In the genomic region with DNA sequence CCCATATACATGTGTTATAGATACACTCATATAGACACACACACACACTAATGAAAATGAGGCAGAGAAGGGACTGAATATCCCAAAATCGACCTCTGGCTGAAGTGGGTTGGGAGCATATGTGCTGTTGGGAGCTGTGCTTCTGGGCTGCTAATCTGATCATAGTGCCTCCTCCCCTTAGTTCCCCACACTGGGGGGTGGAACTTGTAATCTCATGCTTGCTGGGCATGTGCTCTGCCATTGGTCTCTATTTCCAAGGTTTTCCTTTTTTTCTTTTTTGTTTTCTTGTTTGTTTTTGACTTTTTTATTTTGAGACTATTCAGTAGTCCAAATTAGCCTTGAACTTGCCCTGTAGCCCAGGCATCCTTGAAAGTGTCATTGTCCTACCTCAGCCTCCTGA, we compare ENCODE assay signal across 22 mouse cellular contexts. TPM values are rescaled to one million over a fixed set of nuclear protein-coding genes. Genes with fewer than 3 reads are reported as not detected.
DNase-seq lines count a peak whose midpoint lies in the region; ATAC-seq and TF ChIP-seq lines count a peak whose summit lies in the region.
"Had no signal": no experiment of that assay in that cellular context is flagged by ENCODE, and none has a peak within 500 bp of the region (broad histone marks: within the 10 kb centered on the region; RNA-seq: fewer than 3 reads in every experiment).

No protein-coding gene starts in this region.

- H3K79me2 ChIP-seq in MEL (ENCODE audit: control insufficient read depth, insufficient read depth, low read length, poor library complexity): peaks cover under 1% of the 10 kb centered on the region

- no peak for TF ChIP-seq RAD21 in MEL (IDR thresholded peaks at IDR 0.05; ENCODE audit: low read depth, low read length)

- H3K4me2 ChIP-seq in liver, embryonic 11.5 days: no peak overlapping the region; the same call in 1 of the 2 replicates
- no peak overlapping the region for H3K4me2 ChIP-seq in liver, embryonic 14.5 days (ENCODE audit: low read depth)
- H3K4me2 ChIP-seq in stomach, embryonic 16.5 days (ENCODE audit: low read depth, low read length): no peak overlapping the region
- H3K4me2 ChIP-seq: embryonic facial prominence, embryonic 15.5 days; forebrain, embryonic 12.5 days; heart, embryonic 12.5 days; hindbrain, embryonic 15.5 days had no signal

- H3K4me1 ChIP-seq in liver, embryonic 11.5 days (replicated peaks; ENCODE audit: control insufficient read depth, insufficient read depth, low read length): peaks cover 6% of the 10 kb centered on the region
- peaks cover 17 to 20% of the 10 kb centered on the region in 2 experiments for H3K4me1 ChIP-seq in MEL (ENCODE audit: control insufficient read depth in 1 of 2, insufficient read depth in 2 of 2, low read length in 2 of 2)
- H3K4me1 ChIP-seq in liver, embryonic 14.5 days (replicated peaks; ENCODE audit: control insufficient read depth in 2 of 2, insufficient read depth in 2 of 2, low read length in 1 of 2): peaks cover 2 to 10% of the 10 kb centered on the region in 2 experiments; a peak in 3 of 4 replicates
- H3K4me1 ChIP-seq in stomach, embryonic 16.5 days (ENCODE audit: control insufficient read depth, insufficient read depth, low read length): peaks cover 6% of the 10 kb centered on the region
- H3K4me1 ChIP-seq: embryonic facial prominence, embryonic 15.5 days; forebrain, embryonic 12.5 days; heart, embryonic 12.5 days; hindbrain, embryonic 15.5 days had no signal

- 36% methylated on average over 1 of the region's 1 CpGs for WGBS in liver, embryonic 11.5 days
- 14% methylated on average over 1 of the region's 1 CpGs for WGBS in liver, embryonic 14.5 days (ENCODE audit: insufficient replicate concordance)
- 36% methylated on average over 1 of the region's 1 CpGs for WGBS in stomach, embryonic 16.5 days

- no peak for TF ChIP-seq POLR2A in MEL (IDR thresholded peaks at IDR 0.05; ENCODE audit: control insufficient read depth in 1 of 2, insufficient read depth in 1 of 2, low read depth in 1 of 2, low read length in 2 of 2, poor library complexity in 1 of 2)

- no peaks in the 10 kb centered on the region for H3K9me3 ChIP-seq in liver, embryonic 11.5 days (ENCODE audit: control insufficient read depth, low read length)
- H3K9me3 ChIP-seq in MEL (replicated peaks; ENCODE audit: insufficient read depth, low read length): no peaks in the 10 kb centered on the region
- H3K9me3 ChIP-seq in liver, embryonic 14.5 days (ENCODE audit: control insufficient read depth, low read length): no peaks in the 10 kb centered on the region
- no peaks in the 10 kb centered on the region for H3K9me3 ChIP-seq in stomach, embryonic 16.5 days (replicated peaks; ENCODE audit: control insufficient read depth, low read length)
- H3K9me3 ChIP-seq: embryonic facial prominence, embryonic 15.5 days; forebrain, embryonic 12.5 days; G1E; heart, embryonic 12.5 days; hindbrain, embryonic 15.5 days had no signal

- no peak overlapping the region for H3K4me3 ChIP-seq in liver, embryonic 11.5 days (ENCODE audit: low read depth, low read length)
- peak overlapping the region in 1 of 2 experiments; percentile 7; a peak in 1 of 4 replicates for H3K4me3 ChIP-seq in MEL (ENCODE audit: control insufficient read depth in 1 of 2, insufficient read depth in 1 of 2, low read depth in 2 of 2, low read length in 2 of 2)
- H3K4me3 ChIP-seq in liver, embryonic 14.5 days (ENCODE audit: insufficient read depth in 1 of 2, low read depth in 2 of 2, low read length in 2 of 2): no peak overlapping the region
- no peak overlapping the region for H3K4me3 ChIP-seq in stomach, embryonic 16.5 days (replicated peaks; ENCODE audit: low read length)
- H3K4me3 ChIP-seq: embryonic facial prominence, embryonic 15.5 days; forebrain, embryonic 12.5 days; heart, embryonic 12.5 days; hindbrain, embryonic 15.5 days had no signal

- no peak for TF ChIP-seq CTCF in MEL (IDR thresholded peaks at IDR 0.05 in 2 of 3, conservative IDR thresholded peaks at IDR 0.05 in 1 of 3; ENCODE audit: control insufficient read depth in 1 of 3, insufficient read depth in 1 of 3, low read depth in 2 of 3, low read length in 3 of 3, poor library complexity in 1 of 3, severe bottlenecking in 1 of 3)
- TF ChIP-seq CTCF in liver, embryonic 14.5 days (IDR thresholded peaks at IDR 0.05; ENCODE audit: low read depth): no peak

- H3K36me3 ChIP-seq in liver, embryonic 11.5 days (ENCODE audit: control insufficient read depth, insufficient read depth, low read length): no peaks in the 10 kb centered on the region
- H3K36me3 ChIP-seq in MEL (ENCODE audit: control insufficient read depth in 1 of 2, insufficient read depth in 2 of 2, low read length in 2 of 2): peaks cover 0 to 27% of the 10 kb centered on the region in 2 experiments; a peak in 2 of 4 replicates
- no peaks in the 10 kb centered on the region for H3K36me3 ChIP-seq in liver, embryonic 14.5 days (replicated peaks; ENCODE audit: control insufficient read depth, insufficient read depth, low read depth)
- no peaks in the 10 kb centered on the region for H3K36me3 ChIP-seq in stomach, embryonic 16.5 days (ENCODE audit: control insufficient read depth, insufficient read depth, low read length)
- H3K36me3 ChIP-seq: embryonic facial prominence, embryonic 15.5 days; forebrain, embryonic 12.5 days; heart, embryonic 12.5 days; hindbrain, embryonic 15.5 days had no signal

- no peak overlapping the region for H3K27ac ChIP-seq in liver, embryonic 11.5 days (ENCODE audit: low read depth, low read length)
- H3K27ac ChIP-seq in MEL (ENCODE audit: control insufficient read depth, low read depth, low read length): no peak overlapping the region; the same call in 1 of the 2 replicates
- no peak overlapping the region for H3K27ac ChIP-seq in liver, embryonic 14.5 days
- peak overlapping the region; percentile 92 for H3K27ac ChIP-seq in stomach, embryonic 16.5 days (ENCODE audit: low read length)
- H3K27ac ChIP-seq: embryonic facial prominence, embryonic 15.5 days; forebrain, embryonic 12.5 days; hindbrain, embryonic 15.5 days had no signal

- DNase-seq in liver, embryonic 11.5 days (ENCODE audit: low spot score): no peak
- DNase-seq in liver (no peak), MEL (ENCODE audit: low read depth, low spot score) (peak; percentile 74)
- DNase-seq in liver, embryonic 14.5 days (ENCODE audit: low read depth in 3 of 3, low spot score in 3 of 3): no peak
- no peak for DNase-seq in cerebellum, adult 9-11 months
- DNase-seq: adrenal gland, postnatal 10 days; B cell, adult 2 months; cerebellum, adult 11 months; cerebellum, adult 8-10 months; cerebellum, postnatal 36 days; embryo, embryonic 11 days; gastrocnemius, postnatal 14 days; heart, postnatal 36 days had no signal

- no peak for TF ChIP-seq EP300 in MEL (IDR thresholded peaks at IDR 0.05; ENCODE audit: low read depth in 1 of 2, low read length in 2 of 2)
- TF ChIP-seq EP300 in liver, embryonic 14.5 days (IDR thresholded peaks at IDR 0.05; ENCODE audit: low read depth): no peak

- peak; percentile 81 for ATAC-seq in liver, embryonic 11.5 days (replicated peaks; ENCODE audit: low FRiP score)
- peak; percentile 65; the same call in 1 of the 2 replicates for ATAC-seq in liver, embryonic 14.5 days (ENCODE audit: insufficient read depth)
- ATAC-seq in stomach, embryonic 16.5 days (ENCODE audit: insufficient read depth, low FRiP score): no peak
- no peak for ATAC-seq in erythroblast, adult 5-6 weeks (replicated peaks; ENCODE audit: low FRiP score, poor library complexity, severe bottlenecking)
- ATAC-seq: CD4-positive, CD25-positive, alpha-beta regulatory T cell, adult 4 months; forebrain, embryonic 16.5 days had no signal

- H3K27me3 ChIP-seq in liver, embryonic 11.5 days (replicated peaks; ENCODE audit: control insufficient read depth, insufficient read depth, low read length): no peaks in the 10 kb centered on the region
- no peaks in the 10 kb centered on the region for H3K27me3 ChIP-seq in MEL (ENCODE audit: control insufficient read depth in 1 of 2, insufficient read depth in 2 of 2, low read length in 2 of 2)
- no peaks in the 10 kb centered on the region for H3K27me3 ChIP-seq in liver, embryonic 14.5 days (ENCODE audit: control insufficient read depth, insufficient read depth, low read length)
- H3K27me3 ChIP-seq in stomach, embryonic 16.5 days (ENCODE audit: control insufficient read depth, insufficient read depth, low read length): no peaks in the 10 kb centered on the region
- H3K27me3 ChIP-seq: embryonic facial prominence, embryonic 15.5 days; forebrain, embryonic 12.5 days; heart, embryonic 12.5 days; hindbrain, embryonic 15.5 days had no signal

- no peak overlapping the region for H3K9ac ChIP-seq in liver, embryonic 11.5 days (ENCODE audit: low read depth, low read length)
- H3K9ac ChIP-seq in MEL (ENCODE audit: control insufficient read depth, low read depth, low read length, poor library complexity, severe bottlenecking): peak overlapping the region; percentile 29; the same call in 1 of the 2 replicates
- no peak overlapping the region for H3K9ac ChIP-seq in liver, embryonic 14.5 days (replicated peaks)
- H3K9ac ChIP-seq in stomach, embryonic 16.5 days (ENCODE audit: low read length): no peak overlapping the region
- H3K9ac ChIP-seq: embryonic facial prominence, embryonic 15.5 days; forebrain, embryonic 12.5 days; heart, embryonic 12.5 days; hindbrain, embryonic 15.5 days had no signal

RNA-seq across cellular contexts. Expression of gene Sgsm3, which starts 10.8 kb away (rescaled TPM):
- 28.5 and 28.8 TPM in 2 replicates for polyA plus RNA-seq in liver, embryonic 11.5 days (2014; fragmentation: Nextera tagmentation; extraction: Ambion mirVana)
- 31.2 and 39.5 TPM in 2 replicates for total RNA-seq in MEL (2012; rRNA removed)
- polyA plus RNA-seq in MEL (2012; ENCODE audit: insufficient read depth in 1 of 2, insufficient read length in 2 of 2, low read depth in 1 of 2, low replicate concordance in 2 of 2, missing spikeins in 1 of 2): 10 to 100 TPM in 1 of 2 experiments, not detected in 1; 33.0 TPM
- 7.4 and 8.5 TPM in 2 replicates for polyA plus RNA-seq in liver, embryonic 14.5 days (2012; rRNA removed)
- polyA plus RNA-seq in liver, embryonic 14.5 days (2014; fragmentation: Nextera tagmentation; extraction: Ambion mirVana): 6.2 and 7.5 TPM in 2 replicates
- polyA plus RNA-seq in stomach, embryonic 16.5 days (2015; fragmentation: Nextera tagmentation; extraction: Ambion mirVana): 55.9 and 73.5 TPM in 2 replicates
- total RNA-seq in erythroblast, adult 5-6 weeks (2015; ENCODE audit: low replicate concordance): 5.6 TPM in 1 of 2 replicates, not detected in the other
- 9.5 and 10.0 TPM in 2 replicates for total RNA-seq in erythroblast, adult 5-6 weeks (2017; ENCODE audit: low replicate concordance)

RNA-seq across cellular contexts. Expression of gene Adsl, which starts 40.0 kb away (rescaled TPM):
- polyA plus RNA-seq in liver, embryonic 11.5 days (2014; fragmentation: Nextera tagmentation; extraction: Ambion mirVana): 256 and 262 TPM in 2 replicates
- 290 and 320 TPM in 2 replicates for total RNA-seq in MEL (2012; rRNA removed)
- 100 to 1,000 TPM; 304 to 365 TPM for polyA plus RNA-seq in MEL (2012; ENCODE audit: insufficient read depth in 1 of 2, insufficient read length in 2 of 2, low read depth in 1 of 2, low replicate concordance in 2 of 2, missing spikeins in 1 of 2)
- polyA plus RNA-seq in liver, embryonic 14.5 days (2012; rRNA removed): 28.7 and 43.8 TPM in 2 replicates
- polyA plus RNA-seq in liver, embryonic 14.5 days (2014; fragmentation: Nextera tagmentation; extraction: Ambion mirVana): 48.2 and 57.5 TPM in 2 replicates
- 164 and 166 TPM in 2 replicates for polyA plus RNA-seq in stomach, embryonic 16.5 days (2015; fragmentation: Nextera tagmentation; extraction: Ambion mirVana)
- total RNA-seq in erythroblast, adult 5-6 weeks (2015; ENCODE audit: low replicate concordance): 9.6 and 13.2 TPM in 2 replicates
- 20.2 and 29.2 TPM in 2 replicates for total RNA-seq in erythroblast, adult 5-6 weeks (2017; ENCODE audit: low replicate concordance)

Comparison
In these comparisons a context has a peak if more than half of its experiments do, and no peak if none do; other contexts are left out.
1. ATAC-seq: peak in liver, embryonic 11.5 days (single experiment) and liver, embryonic 14.5 days (single experiment); none in stomach, embryonic 16.5 days (single experiment) and erythroblast, adult 5-6 weeks (single experiment).